Mouse (Mus musculus): ENCODE data around the gene Olfr963.

GRCm38 (mm10) chr9:39711053-39711452 lies 44.0 kb downstream of the Olfr963 start, which contains the start of gene Olfr965:
- TF ChIP-seq CTCF (IDR thresholded peaks at IDR 0.05; ENCODE audit: borderline replicate concordance, control insufficient read depth, extremely low read depth, insufficient read depth, low read length, poor library complexity): no peak
- TF ChIP-seq POLR2A (IDR thresholded peaks at IDR 0.05; ENCODE audit: control insufficient read depth, extremely low read depth, insufficient read depth, low read length, poor library complexity): no peak

Measured in thymus, adult 2 months (tissue).